In the genomic region with DNA sequence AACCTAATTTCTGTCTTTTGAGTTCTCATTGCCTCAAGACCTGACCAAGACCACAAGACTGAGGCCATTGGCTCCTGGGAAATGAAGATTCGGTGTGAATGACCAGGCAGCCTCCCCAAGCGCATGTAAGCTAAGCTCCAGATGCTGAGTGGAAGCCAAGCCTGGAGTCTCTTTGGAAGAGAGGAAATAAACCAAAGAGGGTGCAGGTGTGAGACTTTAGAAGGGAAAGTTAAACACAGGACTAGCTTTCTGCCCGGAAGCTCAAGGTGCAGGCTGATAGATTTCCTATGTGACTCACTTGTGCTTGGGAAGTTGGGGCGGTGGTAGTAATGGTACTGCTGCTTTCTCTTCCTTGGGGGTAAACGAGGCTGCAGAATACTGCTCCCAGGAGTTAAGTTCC, we compare ENCODE assay signal across 14 mouse cellular contexts. TPM values are rescaled to one million over a fixed set of nuclear protein-coding genes. Genes with fewer than 3 reads are reported as not detected.
DNase-seq lines count a peak whose midpoint lies in the region; ATAC-seq lines count a peak whose summit lies in the region.
"Had no signal": no experiment of that assay in that cellular context is flagged by ENCODE, and none has a peak within 500 bp of the region (broad histone marks: within the 10 kb centered on the region; RNA-seq: fewer than 3 reads in every experiment).

No protein-coding gene starts in this region.

- H3K9ac ChIP-seq in heart, embryonic 12.5 days: no peak overlapping the region
- H3K9ac ChIP-seq in midbrain, embryonic 16.5 days (ENCODE audit: low read depth, low read length): no peak overlapping the region
- H3K9ac ChIP-seq: liver, embryonic 12.5 days had no signal

- peak; percentile 61 for DNase-seq in heart, adult 11 months
- DNase-seq in induced T-regulatory cell, adult 2 months (ENCODE audit: low read depth): peak; percentile 17
- no peak for DNase-seq in urinary bladder, adult 18-20 months (ENCODE audit: low spot score in 2 of 2)
- no peak for DNase-seq in kidney, postnatal 36 days
- no peak for DNase-seq in urinary bladder, postnatal 10 days (ENCODE audit: low spot score)
- DNase-seq: cerebellum, adult 2 months; gastrocnemius, postnatal 25 days; heart, postnatal 36 days; kidney, adult 18-20 months; kidney, postnatal 25 days had no signal

- H3K27me3 ChIP-seq in heart, embryonic 12.5 days (replicated peaks): peaks cover 80% of the 10 kb centered on the region
- peaks cover 31% of the 10 kb centered on the region for H3K27me3 ChIP-seq in midbrain, embryonic 16.5 days (ENCODE audit: control insufficient read depth, insufficient read depth, low read depth, low read length)

- no peaks in the 10 kb centered on the region for H3K36me3 ChIP-seq in heart, embryonic 12.5 days
- no peaks in the 10 kb centered on the region for H3K36me3 ChIP-seq in midbrain, embryonic 16.5 days (ENCODE audit: control insufficient read depth, insufficient read depth, low read length)
- H3K36me3 ChIP-seq: liver, embryonic 12.5 days had no signal

- H3K4me1 ChIP-seq in heart, embryonic 12.5 days (replicated peaks): peaks cover 21% of the 10 kb centered on the region
- H3K4me1 ChIP-seq in midbrain, embryonic 16.5 days (ENCODE audit: control insufficient read depth, insufficient read depth, low read length): peaks cover 20% of the 10 kb centered on the region

- WGBS in heart, embryonic 12.5 days: 2% methylated on average over 5 of the region's 5 CpGs
- WGBS in midbrain, embryonic 16.5 days: 8% methylated on average over 5 of the region's 5 CpGs

- no peak overlapping the region for H3K27ac ChIP-seq in heart, embryonic 12.5 days (ENCODE audit: poor library complexity, severe bottlenecking)
- peak overlapping the region; percentile 47 for H3K27ac ChIP-seq in midbrain, embryonic 16.5 days (ENCODE audit: low read length)
- H3K27ac ChIP-seq: liver, embryonic 12.5 days had no signal

- ATAC-seq in heart, embryonic 12.5 days (ENCODE audit: insufficient number of reproducible peaks, low FRiP score): no peak
- no peak for ATAC-seq in midbrain, embryonic 16.5 days
- ATAC-seq: liver, embryonic 12.5 days had no signal

- H3K4me2 ChIP-seq in heart, embryonic 12.5 days: no peak overlapping the region
- peak overlapping the region; percentile 72 for H3K4me2 ChIP-seq in midbrain, embryonic 16.5 days (ENCODE audit: low read length)
- H3K4me2 ChIP-seq: heart, embryonic 11.5 days had no signal

- H3K4me3 ChIP-seq in heart, embryonic 12.5 days: no peak overlapping the region
- H3K4me3 ChIP-seq in midbrain, embryonic 16.5 days (ENCODE audit: low read depth, low read length): peak overlapping the region; percentile 52
- H3K4me3 ChIP-seq: liver, embryonic 12.5 days had no signal

- no peaks in the 10 kb centered on the region for H3K9me3 ChIP-seq in heart, embryonic 12.5 days (replicated peaks)
- no peaks in the 10 kb centered on the region for H3K9me3 ChIP-seq in midbrain, embryonic 16.5 days (replicated peaks; ENCODE audit: control insufficient read depth, low read length, poor library complexity, severe bottlenecking)
- H3K9me3 ChIP-seq: liver, embryonic 12.5 days had no signal

RNA-seq across cellular contexts. Expression of gene Pou4f1, which starts 3.0 kb away (rescaled TPM):
- 0.08 TPM in 1 of 2 replicates, not detected in the other for polyA plus RNA-seq in heart, embryonic 12.5 days (2016; fragmentation: Nextera tagmentation; extraction: Ambion mirVana)
- 63.1 and 75.6 TPM in 2 replicates for polyA plus RNA-seq in midbrain, embryonic 16.5 days (2015; fragmentation: Nextera tagmentation; extraction: Ambion mirVana)

RNA-seq across cellular contexts. Expression of gene Rnf219, which starts 57.6 kb away (rescaled TPM):
- 17.7 and 21.4 TPM in 2 replicates for polyA plus RNA-seq in heart, embryonic 12.5 days (2016; fragmentation: Nextera tagmentation; extraction: Ambion mirVana)
- polyA plus RNA-seq in midbrain, embryonic 16.5 days (2015; fragmentation: Nextera tagmentation; extraction: Ambion mirVana): 28.5 and 31.4 TPM in 2 replicates

Comparison
In these comparisons a context has a peak if more than half of its experiments do, and no peak if none do; other contexts are left out.
1. DNase-seq: peak in heart, adult 11 months (single experiment) and induced T-regulatory cell, adult 2 months (single experiment); none in urinary bladder, adult 18-20 months (0 of 2), kidney, postnatal 36 days (0 of 2) and urinary bladder, postnatal 10 days (single experiment).
2. RNA of gene Pou4f1, which starts 3.0 kb away (polyA plus RNA-seq): 63.1 to 75.6 TPM in midbrain, embryonic 16.5 days; 0.08 TPM in heart, embryonic 12.5 days; every median in the first group is over 10 times any median in the second.